Mouse (Mus musculus): ENCODE data around the gene Kmt2d.
A peak's percentile ranks its signal among the peaks of the same experiment; 100 is the strongest.
"Not testable (repeated sequence)": the region's sequence is repeated elsewhere in the genome, so short reads cannot be mapped to it uniquely, and the experiment has no call there.

Kmt2d gene

GRCm38 (mm10) chr15:98830736-98831683, 40.0 kb downstream of the Kmt2d start, which contains the start of gene Prkag1:
Prkag1 (minus strand) TSS chr15:98831521.
- peak; percentile 90 for DNase-seq (ENCODE audit: low spot score)

DNA sequence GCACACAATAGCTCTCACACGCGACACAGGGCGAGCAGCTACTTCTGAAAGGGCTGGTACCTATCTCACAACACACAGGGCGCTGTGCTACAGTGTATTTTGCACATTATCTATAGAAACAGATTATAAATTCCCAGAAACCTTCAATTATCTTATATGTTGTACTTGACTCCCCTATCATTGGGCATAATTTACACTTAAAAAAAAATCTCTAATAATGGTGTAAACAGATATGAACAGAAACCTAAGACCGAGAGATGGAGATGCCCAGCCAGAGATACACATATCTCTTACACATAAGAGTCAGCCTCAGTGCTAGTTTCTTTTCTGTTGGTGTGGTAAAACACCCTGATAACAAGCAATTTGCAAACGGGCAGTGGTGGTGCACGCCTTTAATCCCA, 43.4 kb downstream of the Kmt2d start:
- DNase-seq (ENCODE audit: low spot score), result no peak

GRCm38 (mm10) chr15:98823434-98823833, 47.6 kb downstream of the Kmt2d start:
- DNase-seq (ENCODE audit: low spot score), result no peak

GRCm38 (mm10) chr15:98822147-98822546, 48.9 kb downstream of the Kmt2d start:
- no peak for DNase-seq (ENCODE audit: low spot score)

- no peak for DNase-seq (ENCODE audit: low spot score)
Measured at GRCm38 (mm10) chr15:98821403-98821802, 49.6 kb downstream of the Kmt2d start.

DNA sequence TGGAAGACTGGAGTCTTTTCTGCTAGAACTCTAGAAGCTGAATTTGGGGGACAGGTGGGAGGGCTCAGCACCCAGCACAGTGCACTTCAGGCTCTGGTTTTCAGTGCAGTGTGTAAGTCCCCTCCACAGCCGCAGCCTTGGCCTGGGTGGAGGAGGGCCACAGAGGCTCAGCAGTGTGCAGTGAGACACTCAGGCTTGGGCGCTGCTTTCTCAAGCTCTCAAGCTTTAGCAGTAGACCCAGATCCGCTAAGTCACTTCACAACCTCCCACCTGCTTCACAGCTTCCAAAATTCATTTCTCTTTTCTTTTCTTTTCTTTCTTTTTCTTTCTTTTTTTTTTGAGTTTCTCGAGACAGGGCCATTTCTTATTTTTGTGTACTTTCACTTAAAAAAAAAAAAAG, 50.1 kb downstream of the Kmt2d start:
- no peak for DNase-seq (ENCODE audit: low spot score)

- DNase-seq (ENCODE audit: low spot score), result no peak
Measured at GRCm38 (mm10) chr15:98818171-98818570, 52.8 kb downstream of the Kmt2d start.

DNA sequence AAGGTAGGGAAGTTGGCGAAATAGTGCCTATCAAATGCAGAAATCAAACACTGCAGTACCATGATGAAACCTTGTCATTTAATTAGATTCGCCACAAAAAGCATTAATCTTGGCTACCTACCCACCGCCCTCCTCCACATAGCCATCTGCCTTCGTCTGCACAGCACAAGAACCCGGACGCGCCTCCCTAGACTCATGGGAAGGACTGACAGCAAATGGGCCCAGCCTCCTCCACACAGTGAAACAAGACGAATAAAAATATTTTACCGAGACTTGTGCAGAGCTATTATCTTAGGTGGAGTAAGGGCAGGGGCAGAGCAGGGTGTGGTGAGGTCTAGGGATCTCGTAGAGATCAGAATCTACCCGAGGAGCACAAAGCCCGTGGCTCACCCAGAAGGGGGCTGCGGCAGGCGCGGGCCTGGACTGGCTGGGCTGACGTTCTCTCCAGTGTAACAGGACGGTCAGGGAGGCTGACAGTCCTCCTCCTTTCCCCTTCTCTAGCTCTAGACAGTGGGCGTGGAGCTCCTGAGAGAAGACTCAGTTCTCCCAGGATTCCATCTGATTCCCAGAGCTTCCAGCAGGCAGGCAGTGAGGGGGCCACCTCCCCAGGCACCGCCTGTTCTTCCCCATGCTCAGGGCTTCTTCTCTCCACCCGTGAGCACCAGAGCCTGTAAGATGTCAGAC, 58.1 kb downstream of the Kmt2d start:
- DNase-seq (ENCODE audit: low spot score), result peak; percentile 73

GRCm38 (mm10) chr15:98810212-98810611, 60.8 kb downstream of the Kmt2d start:
- DNase-seq (ENCODE audit: low spot score), result not testable (repeated sequence)

GRCm38 (mm10) chr15:98809390-98809789, 61.6 kb downstream of the Kmt2d start, which contains the start of gene Ddn:
Ddn (minus strand) TSS chr15:98809490.
- DNase-seq (ENCODE audit: low spot score), result no peak

GRCm38 (mm10) chr15:98808651-98809134, 62.3 kb downstream of the Kmt2d start:
- peak; percentile 87 for DNase-seq (ENCODE audit: low spot score)

DNA sequence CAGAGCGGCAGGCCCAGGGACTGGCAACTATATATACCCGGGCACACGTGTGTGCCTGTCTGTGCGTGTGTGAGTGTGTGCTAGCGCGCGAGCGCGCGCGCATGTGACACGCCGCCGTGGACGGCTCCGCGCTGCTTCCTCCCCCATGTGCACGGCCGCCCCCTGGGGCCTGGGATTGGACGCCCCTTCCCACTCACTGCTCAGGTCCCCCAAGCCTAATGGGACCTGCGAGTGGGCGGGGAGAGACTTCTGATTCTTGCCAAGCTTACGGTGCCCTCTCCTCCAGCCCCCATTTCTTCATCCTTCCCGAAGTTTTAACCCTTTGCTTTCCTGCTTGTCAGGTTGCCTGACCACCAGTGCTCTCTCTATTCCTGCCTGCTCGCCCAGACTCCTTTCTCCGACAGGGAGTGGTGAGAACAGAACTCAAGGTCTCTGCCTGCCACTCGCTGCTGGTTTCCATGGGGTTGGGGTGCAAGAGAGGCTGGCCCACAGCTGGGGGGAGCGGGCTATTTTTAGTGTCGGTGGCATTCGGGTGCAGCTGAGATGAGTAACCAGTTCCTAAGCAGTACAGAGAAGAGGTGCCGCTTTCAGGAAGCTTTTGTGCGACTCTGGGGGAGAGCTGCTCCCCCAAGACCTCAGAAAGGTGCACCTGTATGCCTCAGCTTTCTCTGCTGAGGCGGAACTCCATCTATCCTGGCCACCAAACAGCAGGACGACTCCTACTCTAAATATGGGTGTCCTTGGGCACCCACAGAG, 62.9 kb downstream of the Kmt2d start:
- DNase-seq (ENCODE audit: low spot score), result peak; percentile 81

DNA sequence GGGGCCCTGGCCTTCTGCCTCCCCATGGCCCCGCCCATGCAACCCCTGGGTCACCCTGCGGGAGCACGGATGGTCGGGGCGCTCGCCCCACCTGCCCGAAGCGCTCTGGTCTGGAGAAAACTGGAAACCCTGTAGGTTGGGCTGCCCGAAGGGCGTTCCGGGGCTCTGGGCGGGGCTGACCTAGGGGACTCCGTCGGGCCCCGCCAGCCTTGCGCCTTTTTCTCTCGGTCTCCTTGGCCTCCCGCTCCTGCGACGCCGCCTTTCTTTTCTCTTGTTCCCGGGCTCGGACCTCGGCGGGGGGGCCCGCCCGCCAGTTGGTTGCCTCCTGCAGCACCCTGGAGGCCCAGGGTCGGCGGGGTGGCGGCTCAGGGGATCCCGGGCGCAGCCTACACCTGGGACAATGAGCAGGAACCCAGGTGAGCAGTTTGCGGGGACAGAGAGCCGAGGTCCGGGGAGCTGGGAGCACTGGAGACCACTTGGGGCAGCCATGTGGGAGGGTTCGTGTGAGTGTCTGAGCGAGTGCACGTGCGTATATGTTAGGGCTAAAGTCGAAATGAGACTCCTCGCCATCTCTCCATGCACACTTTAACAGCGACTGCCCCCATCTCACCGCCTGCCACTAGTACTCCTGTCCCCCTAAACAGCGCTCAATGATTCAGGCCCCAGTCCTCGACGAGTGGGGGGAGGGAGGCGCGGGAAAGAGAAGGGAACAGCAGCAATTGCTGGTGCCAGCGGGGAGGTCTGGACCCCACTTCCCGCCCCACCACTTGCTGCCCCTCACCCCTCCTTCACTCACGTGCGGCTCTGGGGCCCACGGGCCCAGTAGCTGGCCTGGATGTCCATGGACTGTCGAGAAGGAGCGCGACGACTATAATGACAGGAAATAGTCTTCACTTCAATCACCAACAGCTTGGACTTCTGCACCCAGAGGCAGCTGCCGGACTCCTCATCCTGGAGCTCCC, 63.9 kb downstream of the Kmt2d start:
- DNase-seq (ENCODE audit: low spot score), result no peak

GRCm38 (mm10) chr15:98806071-98806808, 64.8 kb downstream of the Kmt2d start:
- no peak for DNase-seq (ENCODE audit: low spot score)

GRCm38 (mm10) chr15:98805324-98806040, 65.5 kb downstream of the Kmt2d start:
- DNase-seq (ENCODE audit: low spot score), result no peak

GRCm38 (mm10) chr15:98804054-98804453, 67.0 kb downstream of the Kmt2d start:
- DNase-seq (ENCODE audit: low spot score), result peak; percentile 82

DNA sequence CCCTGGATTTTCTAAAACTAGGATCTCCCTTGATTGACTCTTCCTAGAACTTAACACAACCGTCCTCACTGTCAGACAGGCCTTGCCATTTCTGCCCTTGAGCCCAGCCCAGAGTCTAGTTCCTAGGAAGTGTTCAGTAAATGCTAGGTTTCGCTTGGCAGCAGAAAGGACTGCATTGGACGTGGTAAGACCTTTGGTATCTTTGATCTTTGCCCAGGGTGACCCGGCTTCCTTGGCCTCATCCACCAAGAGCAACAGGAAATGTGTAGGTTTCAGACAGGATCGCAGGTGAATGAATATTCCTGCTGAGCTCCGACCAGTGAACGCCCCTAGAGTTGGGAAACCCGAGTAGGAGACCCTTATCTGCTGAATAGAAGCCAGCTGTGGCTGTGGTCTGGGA, 68.1 kb downstream of the Kmt2d start:
- DNase-seq (ENCODE audit: low spot score), result no peak

- DNase-seq (ENCODE audit: low spot score), result no peak
Measured at GRCm38 (mm10) chr15:98799396-98799795, 71.6 kb downstream of the Kmt2d start.

DNA sequence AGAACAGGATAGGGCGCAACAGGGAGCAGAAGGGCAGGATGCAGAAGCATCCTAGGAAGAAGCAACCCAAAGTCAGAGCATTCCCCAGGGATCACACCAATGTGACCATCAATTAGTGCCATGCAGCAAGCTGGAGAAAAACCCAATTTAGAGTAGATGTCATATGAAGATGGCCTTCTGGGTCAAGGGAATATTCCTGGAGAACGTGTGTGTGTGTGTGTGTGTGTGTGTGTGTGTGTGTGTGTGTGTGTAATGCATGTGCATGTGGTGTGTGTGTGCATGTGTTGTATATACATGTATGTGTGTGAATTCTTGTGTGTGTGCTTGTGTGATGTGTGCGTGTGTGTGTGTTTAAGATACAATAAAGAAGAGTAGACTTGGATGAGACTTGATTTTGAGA, 72.1 kb downstream of the Kmt2d start:
- DNase-seq (ENCODE audit: low spot score), result no peak
